Mouse (Mus musculus): ENCODE results near the gene Pacrg. TPM values are rescaled to one million over a fixed set of nuclear protein-coding genes. Genes with fewer than 3 reads are reported as not detected.
A peak's percentile ranks its signal among the peaks of the same experiment; 100 is the strongest.

Gene Pacrg
- total RNA-seq, 1 experiment from 2014 or later: not detected

DNA sequence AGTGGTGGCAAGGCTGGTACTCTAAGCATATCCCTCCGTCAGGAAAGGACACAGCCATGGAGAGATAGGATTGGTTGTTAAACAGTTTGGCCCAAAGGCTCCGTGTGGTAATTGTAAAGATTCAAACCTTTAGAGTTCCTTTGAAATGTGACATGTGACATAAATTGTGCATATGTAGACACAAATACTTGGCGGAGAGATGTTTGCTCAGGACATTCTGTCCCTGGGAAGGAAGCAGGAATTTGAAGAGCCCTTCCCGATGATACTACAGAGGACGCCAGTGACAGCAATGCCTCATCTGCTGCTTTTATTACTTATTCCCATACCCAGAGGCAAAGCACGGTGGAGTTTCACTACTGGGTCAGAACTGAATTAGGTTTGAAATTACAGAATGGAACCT lies 374.6 kb downstream of the Pacrg start:
- ATAC-seq (replicated peaks; ENCODE audit: low read depth, poor library complexity, severe bottlenecking): no peak

GRCm38 (mm10) chr17:10464700-10465099 lies 375.4 kb downstream of the Pacrg start:
- no peak for ATAC-seq (replicated peaks; ENCODE audit: low read depth, poor library complexity, severe bottlenecking)

DNA sequence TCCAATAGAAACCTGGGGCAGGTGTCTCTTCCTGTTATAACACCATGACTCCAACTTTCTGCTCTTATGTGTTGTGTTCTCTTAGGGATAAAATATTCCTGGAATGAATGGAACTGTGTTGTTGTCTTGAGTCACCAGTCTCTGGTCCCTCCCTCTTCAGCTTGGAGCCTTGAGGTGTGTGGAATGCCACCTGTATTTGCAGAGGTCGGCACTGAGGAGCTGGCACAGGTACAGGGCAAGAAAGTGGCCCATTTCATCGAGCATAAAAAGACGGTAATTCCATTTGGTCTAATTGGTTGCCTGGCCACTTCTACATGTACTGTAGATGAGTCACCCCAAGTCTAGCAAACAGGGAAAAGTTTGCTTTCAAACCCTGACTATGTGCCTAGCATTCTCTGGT lies 376.5 kb downstream of the Pacrg start:
- ATAC-seq (replicated peaks; ENCODE audit: low read depth, poor library complexity, severe bottlenecking): no peak

DNA sequence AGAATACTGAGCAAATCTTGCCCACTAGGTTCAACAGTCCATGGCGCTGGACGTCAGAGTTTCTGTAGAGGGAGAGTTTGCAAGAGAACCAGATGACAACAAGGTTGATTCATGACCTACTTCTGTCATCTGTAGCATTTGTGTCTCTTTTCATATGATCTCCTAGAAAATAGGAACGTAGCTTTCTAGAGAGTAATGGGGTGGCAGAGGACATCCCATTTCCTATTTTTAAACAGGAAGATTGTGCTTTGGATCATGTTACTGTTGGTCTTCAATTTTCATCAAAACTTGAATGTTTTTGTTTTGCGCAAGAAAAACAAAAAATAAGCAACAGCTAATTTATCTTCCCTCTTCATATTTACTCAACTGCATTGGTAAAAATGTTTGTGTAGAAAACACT lies 379.2 kb downstream of the Pacrg start:
- no peak for ATAC-seq (replicated peaks; ENCODE audit: low read depth, poor library complexity, severe bottlenecking)

DNA sequence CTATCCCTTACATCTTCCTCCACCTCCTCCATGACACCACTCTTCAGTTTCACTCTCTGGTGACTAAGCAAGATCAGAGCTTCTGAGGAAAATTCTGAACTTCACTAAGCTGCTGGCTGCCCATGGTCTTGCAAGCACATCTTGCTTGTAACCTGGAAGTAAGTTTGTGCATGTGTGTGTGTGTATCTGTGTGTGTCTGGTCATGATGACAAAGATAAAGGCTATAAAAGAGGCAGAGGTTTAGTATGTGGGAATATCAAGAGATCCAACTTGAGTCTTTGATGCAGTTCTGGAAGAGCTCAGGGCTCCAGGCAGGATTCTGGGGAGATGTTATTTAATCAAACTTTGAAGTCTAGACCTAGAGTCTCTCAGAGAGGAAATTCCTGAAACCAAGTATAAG lies 381.4 kb downstream of the Pacrg start:
- no peak for ATAC-seq (replicated peaks; ENCODE audit: low read depth, poor library complexity, severe bottlenecking)

DNA sequence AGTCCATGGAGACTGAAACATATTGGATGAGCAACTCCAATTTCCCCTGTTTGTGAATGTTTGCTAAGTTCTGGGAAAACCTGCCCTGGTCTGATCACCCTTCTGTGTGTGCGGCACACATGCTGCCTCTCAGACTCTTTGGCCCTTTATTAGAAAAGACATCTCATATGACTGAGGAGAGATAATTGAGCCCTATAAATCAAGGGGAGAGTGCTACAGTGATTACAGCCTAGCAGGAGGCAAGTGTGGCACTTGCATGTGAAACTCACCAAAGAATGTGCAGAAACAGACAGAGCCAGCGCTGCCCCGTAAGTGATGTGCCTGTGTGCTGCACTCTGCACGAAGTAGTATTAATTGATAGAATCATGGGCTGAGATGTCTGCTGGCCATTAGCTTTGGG lies 383.7 kb downstream of the Pacrg start:
- ATAC-seq (replicated peaks; ENCODE audit: low read depth, poor library complexity, severe bottlenecking): no peak

DNA sequence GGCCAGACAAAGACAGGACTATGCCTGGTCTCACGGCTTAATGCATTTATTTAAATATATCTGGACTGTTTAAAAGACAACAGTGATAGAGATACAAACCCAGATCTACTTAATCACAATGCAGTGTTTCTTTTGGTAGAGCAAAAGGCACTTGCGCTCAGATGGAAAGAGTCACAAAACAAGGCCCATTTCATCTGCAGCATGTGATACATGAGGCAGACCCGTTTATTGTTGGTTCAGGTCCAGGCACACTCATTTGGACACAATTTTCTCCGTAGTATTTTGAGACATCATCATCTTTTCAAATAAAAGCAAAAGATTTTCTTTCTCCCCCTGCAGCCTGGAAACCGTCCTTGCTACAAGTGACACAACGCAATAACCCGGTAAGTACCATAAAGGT lies 384.1 kb downstream of the Pacrg start:
- no peak for ATAC-seq (replicated peaks; ENCODE audit: low read depth, poor library complexity, severe bottlenecking)

GRCm38 (mm10) chr17:10454406-10454805 lies 385.7 kb downstream of the Pacrg start:
- ATAC-seq (replicated peaks; ENCODE audit: low read depth, poor library complexity, severe bottlenecking): no peak

DNA sequence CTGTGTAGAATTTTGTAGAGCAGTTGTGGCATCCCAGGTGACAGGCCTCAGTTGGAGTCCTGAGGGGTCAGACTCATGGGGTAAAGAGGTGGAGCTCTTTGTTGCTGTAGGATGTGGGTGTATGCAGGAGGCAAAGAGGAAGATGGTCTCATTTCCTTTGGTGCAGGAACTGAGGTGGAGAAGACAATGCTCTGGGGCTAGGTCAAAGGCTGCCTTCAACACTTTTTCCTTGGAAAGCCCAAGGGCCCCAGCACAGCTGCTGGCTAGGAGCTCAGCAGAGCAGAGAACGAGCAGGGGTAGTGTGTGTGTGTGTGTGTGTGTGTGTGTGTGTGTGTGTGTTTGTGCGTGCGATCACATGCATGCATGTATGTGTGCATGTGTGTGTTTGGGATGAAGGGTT lies 387.3 kb downstream of the Pacrg start:
- no peak for ATAC-seq (replicated peaks; ENCODE audit: low read depth, poor library complexity, severe bottlenecking)

- ATAC-seq (replicated peaks; ENCODE audit: low read depth, poor library complexity, severe bottlenecking): no peak
Measured at GRCm38 (mm10) chr17:10451306-10452077, 388.6 kb downstream of the Pacrg start.

DNA sequence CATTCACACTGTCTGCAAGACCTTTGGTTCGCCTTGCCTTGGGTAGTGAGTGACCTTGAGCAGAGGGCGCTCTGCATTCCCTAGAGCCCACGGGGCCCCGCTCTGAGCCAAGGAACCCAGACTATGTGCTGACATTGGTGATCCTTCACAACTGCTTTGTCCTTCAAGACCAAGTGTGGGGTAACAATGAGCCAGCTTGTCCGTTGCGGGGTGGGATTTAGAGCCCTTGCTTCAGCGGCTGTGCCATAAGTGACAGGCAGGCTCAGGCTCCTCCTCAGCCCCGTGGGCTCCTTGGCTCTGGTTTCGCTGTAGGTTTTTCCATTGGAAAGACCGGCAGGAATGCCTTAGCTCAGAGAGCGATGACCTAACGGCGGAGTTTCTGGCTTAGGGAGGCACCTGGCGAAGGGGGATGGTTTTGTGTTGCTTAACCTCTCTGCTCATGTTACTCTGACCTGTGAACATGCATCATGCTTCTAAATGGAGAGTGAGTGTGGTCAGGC lies 390.3 kb downstream of the Pacrg start:
- ATAC-seq (replicated peaks; ENCODE audit: low read depth, poor library complexity, severe bottlenecking): no peak

DNA sequence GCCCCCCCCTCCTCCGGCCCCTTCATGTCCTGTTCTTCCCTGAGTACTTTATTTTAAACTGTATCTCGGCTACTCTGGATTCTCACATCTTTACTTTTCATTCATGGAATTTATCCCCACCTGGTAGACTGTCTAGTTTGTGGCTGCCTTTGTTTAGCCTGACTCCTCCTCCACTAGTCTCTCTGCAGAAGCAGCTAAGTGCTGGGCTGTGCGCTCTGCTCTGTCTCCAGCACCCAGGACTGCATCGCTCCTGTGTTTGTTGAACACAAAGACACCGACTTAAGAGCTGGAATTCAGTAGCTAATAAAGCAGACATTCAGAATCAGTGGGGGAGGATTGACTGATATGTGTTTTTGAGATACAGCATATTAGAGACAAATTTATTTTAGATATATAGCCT lies 391.7 kb downstream of the Pacrg start:
- no peak for ATAC-seq (replicated peaks; ENCODE audit: low read depth, poor library complexity, severe bottlenecking)

DNA sequence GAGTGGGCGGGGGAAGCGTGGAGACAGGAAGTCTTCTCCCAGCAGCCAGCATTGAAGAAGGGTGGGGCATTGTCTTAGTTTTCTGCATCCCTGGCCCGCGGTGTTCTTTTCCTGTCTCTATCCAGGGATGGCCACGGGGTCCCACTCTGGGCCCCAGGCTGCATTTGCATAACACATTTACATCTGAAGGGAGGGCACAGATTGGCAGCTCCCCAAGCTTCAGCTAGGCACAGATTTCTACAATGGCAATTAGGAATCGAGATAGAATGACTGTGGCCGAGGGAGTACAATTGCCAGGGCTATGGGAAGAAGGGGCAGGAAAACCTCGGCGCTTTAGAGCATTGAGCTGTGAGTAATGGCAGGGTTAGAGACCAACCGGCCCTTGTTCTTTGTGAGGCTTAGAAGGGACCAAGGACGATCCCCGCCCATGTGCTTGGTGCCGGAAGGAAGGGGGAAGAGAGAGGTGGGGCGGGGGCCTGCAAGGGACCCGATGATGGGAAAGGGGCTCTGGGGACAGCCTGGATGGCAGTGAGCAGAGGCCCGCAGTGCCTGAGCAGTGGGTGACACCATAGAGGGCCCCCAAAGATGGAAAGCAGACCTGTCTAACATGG lies 398.5 kb downstream of the Pacrg start:
- ATAC-seq (replicated peaks; ENCODE audit: low read depth, poor library complexity, severe bottlenecking): no peak

DNA sequence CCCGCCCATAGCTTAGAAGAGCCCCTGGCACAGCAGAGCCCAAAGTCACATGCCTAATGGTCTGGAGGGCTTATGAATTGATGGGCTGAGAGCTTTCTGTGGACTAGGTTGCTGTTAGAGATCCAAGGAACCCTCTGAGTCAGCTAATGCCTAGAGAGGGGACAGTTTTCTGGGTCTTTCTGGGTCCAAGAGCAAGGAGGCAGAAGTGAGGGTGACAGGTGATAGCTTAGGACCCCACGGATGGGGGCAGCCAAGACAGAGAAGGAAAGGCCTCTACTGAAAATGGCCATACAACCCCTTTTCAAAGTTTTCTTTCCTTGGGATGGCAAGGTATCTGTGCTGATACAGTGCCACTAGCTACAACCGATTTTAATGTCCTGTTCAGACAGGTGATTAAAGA lies 399.1 kb downstream of the Pacrg start:
- ATAC-seq (replicated peaks; ENCODE audit: low read depth, poor library complexity, severe bottlenecking): no peak

- no peak for ATAC-seq (replicated peaks; ENCODE audit: low read depth, poor library complexity, severe bottlenecking)
Measured at GRCm38 (mm10) chr17:10439815-10440214, 400.3 kb downstream of the Pacrg start.

DNA sequence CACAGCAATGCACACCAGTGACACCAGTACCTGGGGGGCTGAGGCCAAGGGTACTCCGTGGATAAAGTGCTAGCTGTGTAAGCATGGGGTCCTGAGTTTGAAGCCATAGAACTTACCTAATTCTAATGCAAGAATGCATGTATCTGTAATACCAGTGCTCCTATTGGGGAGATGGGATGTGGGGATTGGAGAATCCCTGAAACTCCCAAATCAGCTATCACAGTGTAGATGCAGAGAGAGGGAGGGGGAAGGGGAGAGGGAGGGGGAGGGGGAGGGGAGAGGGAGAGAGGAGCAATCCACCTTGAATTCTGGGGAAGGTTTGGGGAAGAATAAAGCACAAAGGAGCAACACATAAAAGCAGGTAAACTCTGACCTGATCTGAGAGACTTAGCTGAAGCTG lies 405.2 kb downstream of the Pacrg start:
- ATAC-seq (replicated peaks; ENCODE audit: low read depth, poor library complexity, severe bottlenecking): no peak

GRCm38 (mm10) chr17:10432525-10433180 lies 407.5 kb downstream of the Pacrg start:
- ATAC-seq (replicated peaks; ENCODE audit: low read depth, poor library complexity, severe bottlenecking): no peak

DNA sequence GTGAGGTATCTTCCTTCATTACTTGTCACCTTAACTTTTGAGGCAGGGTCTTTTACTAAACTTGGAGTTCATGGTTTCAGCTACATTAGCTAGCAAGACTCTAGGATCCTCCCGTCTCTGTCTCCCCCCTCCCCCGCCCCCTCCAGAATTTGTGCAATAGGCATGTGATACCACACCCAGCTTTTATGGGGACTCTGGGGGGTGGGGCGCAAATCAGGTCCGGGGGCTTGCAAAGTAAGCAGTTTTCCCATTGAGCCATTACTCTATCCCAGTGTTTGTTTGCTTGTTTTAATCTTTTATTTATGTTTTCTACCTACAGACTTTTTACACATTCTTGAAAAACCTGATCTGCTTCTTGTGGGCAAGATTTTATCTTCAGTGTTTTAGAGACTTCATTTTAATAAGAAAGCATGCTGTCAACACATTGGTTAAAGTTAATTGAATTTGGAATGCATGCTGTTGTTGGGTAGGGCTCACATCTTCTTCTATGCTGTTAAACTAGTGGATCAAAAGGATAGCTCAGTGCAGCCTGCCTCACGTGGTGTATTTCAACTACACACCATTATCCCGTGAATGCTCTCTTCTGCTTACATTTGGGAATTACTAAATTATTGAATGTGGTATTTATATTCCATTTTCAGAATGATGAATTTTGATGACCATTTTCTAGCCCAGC lies 408.1 kb downstream of the Pacrg start:
- no peak for ATAC-seq (replicated peaks; ENCODE audit: low read depth, poor library complexity, severe bottlenecking)

DNA sequence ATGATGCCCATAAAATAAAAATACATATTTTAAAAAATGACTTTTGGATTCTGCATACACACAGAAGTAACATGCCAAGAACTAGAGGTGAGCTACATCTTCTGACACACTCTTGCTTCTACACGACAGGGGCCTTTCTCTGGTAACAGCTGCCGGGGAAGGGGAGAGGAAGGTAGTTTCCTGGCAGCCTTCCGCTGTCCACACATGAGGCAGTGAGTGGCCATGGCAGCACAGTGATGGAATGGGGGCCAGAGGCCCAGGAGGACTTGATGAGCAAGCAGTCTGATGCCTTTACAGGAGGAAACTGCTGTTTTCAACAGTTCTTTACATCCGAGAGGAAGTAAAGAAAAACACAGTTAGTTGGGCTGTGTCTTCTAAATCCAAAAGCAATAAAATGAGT lies 409.3 kb downstream of the Pacrg start:
- no peak for ATAC-seq (replicated peaks; ENCODE audit: low read depth, poor library complexity, severe bottlenecking)

GRCm38 (mm10) chr17:10429406-10429805 lies 410.7 kb downstream of the Pacrg start:
- no peak for ATAC-seq (replicated peaks; ENCODE audit: low read depth, poor library complexity, severe bottlenecking)

DNA sequence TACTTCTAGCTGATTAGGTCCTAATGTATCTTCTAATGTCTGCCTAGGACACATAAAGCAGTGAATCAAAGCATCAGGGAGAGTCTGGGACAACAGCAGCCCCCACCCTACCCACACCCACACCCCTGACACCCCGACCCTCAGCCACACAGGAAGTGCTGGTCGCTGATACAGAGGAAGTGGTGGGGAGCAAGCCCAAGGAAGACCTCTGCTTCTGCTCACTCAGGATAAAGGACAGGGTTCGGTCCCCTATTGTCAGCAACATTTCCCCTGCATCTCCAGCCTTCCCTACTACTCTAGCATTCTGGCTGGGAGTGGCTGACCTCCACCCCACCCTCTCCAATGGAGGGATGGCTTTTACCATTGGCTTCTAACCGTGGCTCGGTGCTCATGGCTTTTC lies 414.8 kb downstream of the Pacrg start:
- ATAC-seq (replicated peaks; ENCODE audit: low read depth, poor library complexity, severe bottlenecking): peak; percentile 99
